Mouse (Mus musculus): ENCODE measurements around the gene Cds2.

Cds2 gene

GRCm38 (mm10) chr2:132291265-132291664 is 28.3 kb downstream of the Cds2 start:
- in situ Hi-C loops (cut with MboI) = no loop called here

DNA sequence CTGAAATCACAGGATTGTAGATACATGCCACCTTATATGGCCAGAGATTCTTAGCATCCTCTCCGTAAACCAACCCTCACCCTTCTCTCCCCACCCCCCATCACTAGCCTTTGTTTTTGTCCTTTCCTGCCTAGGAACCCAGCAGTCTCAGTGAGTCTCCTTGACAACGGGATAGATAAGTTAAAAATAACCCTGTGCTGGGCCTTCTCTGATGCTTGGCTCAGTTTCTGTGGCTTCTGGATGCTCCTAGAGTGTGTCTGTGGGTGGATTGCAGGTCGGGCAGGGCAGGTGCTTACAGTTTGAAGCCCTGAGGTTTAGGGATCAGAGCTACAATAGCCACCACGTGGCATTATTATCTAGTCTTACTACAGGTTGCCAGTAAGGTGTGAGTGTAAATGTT is 29.1 kb downstream of the Cds2 start:
- in situ Hi-C loops (cut with MboI) = no loop called here

DNA sequence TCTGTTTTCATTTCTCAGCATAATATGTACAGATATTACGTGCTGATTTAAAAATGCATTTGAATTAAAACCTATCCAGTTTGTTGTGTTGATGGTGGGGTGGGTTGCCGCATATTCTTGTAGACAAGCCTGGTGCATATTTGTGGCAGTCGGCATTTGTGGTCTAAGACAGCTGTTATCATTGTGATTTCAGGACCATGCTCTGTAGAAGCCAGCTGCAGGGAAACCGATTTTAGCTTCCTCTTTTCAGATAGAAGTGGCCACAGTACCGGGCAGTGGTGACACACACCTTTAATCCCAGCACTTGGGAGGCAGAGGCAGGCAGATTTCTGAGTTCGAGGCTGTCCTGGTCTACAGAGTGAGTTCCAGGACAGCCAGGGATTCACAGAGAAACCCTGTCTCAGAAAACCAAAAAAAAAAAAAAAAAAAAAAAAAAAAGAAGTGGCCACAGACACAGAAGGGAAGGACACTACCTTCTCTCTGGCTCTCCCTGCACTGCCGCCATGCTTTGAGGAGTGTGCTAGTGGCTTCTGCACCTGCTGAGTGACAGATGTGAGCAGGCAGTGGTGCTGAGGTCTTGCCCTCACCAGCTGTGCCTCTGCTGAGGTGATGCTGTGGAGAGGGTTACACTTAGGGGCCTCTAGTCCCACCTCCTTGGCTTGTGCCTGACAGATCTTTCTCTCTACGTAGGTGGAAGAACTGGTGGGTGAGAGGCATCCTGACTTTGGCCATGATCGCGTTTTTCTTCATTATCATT is 30.9 kb downstream of the Cds2 start:
- in situ Hi-C loops (cut with MboI) = no loop called here

DNA sequence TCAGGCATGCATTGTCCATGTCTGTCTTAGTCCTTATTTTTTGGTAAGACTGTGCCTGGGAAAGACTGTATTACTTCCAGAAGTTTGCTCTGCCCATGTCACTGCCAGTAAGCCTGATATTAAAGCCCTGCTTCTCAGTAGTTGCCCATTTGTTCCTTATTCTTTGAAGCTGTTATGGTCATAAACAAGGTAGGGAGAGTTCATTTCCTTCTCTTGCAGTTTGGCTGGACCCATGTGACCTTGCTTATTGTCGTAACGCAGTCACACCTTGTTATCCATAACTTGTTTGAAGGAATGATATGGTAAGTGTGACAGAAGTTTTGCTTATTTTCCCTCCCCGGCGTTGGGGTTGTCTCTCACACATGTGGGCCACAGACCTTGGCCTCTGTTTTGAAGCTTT is 35.3 kb downstream of the Cds2 start:
- in situ Hi-C loops (cut with MboI) = no loop called here

GRCm38 (mm10) chr2:132301436-132301835 is 38.5 kb downstream of the Cds2 start:
- in situ Hi-C loops (cut with MboI) = loop anchor here (25.0 kb wide), 1 partner anchor 411 kb away; no protein-coding TSS in a partner anchor

GRCm38 (mm10) chr2:132305165-132305564 is 42.2 kb downstream of the Cds2 start:
- in situ Hi-C loops (cut with MboI) = loop anchor here (25.0 kb wide), 1 partner anchor 407 kb away; no protein-coding TSS in a partner anchor

GRCm38 (mm10) chr2:132305988-132306387 is 43.0 kb downstream of the Cds2 start:
- in situ Hi-C loops (cut with MboI) = loop anchor here (25.0 kb wide), 1 partner anchor 406 kb away; no protein-coding TSS in a partner anchor

DNA sequence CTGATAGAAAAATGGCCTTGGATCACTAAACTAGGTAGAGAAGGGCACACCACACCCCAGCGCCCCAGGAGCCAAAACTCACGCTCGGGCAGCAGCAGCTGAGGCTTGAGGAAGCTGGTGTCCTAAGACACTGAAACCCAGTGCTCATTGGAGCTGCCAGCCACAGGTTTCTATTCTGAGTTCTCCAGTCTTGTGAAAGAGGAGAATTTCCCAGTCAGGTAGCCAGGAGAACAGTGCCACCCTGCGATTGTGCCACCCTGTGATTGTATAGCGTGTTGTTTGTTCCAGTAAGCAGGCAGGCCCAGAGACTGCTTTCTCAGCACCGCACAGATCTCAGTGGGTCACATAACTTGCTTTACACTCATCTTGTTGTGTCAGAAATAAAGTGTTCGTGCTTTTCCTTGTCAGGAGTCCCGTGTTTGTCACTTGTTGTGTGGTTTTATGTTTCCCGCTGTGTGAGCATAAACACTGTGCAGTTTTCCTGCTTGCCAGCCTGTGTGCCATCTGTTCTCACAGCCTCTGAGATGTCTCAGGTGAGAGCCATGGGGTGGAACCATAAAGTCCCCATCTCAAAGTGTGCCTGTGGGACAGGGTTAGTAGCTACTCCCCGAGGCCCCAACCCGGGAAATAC is 44.4 kb downstream of the Cds2 start:
- in situ Hi-C loops (cut with MboI) = loop anchor here (25.0 kb wide), 1 partner anchor 405 kb away; no protein-coding TSS in a partner anchor

DNA sequence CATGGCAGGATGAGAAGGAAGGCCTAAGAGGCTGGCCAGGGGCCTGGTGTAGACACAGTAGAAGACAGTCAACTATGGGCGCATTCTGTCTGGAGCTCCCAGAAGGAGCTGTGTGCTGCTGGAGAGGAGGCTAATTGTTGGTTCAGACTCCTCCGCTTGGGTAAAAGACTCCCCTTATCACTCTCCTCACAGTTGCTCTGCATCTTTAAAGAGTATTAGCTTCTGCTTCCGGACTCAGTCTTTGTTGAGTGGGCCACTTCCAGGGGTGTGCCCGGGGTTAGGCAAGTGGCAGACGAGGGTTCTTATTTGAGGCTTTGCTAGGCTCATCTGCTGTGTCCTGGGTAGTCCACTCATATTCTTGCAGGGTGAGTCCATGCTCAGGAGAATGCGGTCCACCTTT is 45.9 kb downstream of the Cds2 start:
- in situ Hi-C loops (cut with MboI) = loop anchor here (25.0 kb wide), 1 partner anchor 403 kb away; no protein-coding TSS in a partner anchor

DNA sequence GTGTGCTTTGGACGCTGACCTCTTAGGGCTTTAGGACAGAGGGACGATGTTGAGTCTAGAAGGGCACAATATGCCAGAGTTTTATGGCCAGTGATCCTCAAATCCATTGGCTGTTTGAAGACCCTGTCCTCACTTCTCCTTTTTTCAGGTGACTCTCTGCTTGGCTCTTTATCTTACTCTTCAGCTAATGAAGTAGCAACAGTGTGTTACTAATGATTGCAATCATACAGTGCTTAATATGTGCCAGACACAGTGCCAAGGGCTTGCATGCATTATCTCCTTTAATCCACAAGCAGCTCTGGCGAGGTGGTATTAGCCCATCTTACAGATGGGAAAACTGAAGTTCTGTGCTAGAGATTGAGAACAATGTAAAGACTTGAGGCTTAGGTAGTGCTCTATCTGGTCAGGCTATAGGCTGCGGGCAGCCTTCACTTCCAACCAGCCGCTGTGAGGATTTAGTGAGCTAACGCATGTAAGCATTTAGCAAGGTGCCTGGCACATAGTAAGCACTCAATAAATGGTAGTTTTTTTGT is 46.5 kb downstream of the Cds2 start:
- in situ Hi-C loops (cut with MboI) = loop anchor here (25.0 kb wide), 1 partner anchor 403 kb away; no protein-coding TSS in a partner anchor

DNA sequence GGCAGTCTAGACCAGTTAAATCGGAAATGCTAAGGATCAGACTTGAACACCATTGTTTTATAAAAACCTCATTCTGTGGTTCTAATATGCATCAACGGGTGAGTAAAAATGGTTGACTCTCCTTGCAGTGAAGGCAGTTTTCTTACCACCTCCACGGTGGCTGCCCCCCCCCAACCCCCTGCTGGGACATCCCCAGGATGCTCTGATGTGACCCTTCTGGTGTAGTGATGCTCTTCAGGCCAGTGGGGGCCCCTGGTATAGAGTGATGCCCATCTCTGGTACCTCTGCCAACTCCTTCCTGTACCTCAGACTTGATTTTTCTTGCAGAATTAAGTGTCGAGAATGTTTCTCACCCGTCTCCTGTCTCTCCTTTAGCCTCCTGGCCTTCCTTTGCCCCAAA is 49.7 kb downstream of the Cds2 start:
- in situ Hi-C loops (cut with MboI) = loop anchor here (25.0 kb wide), 1 partner anchor 400 kb away; no protein-coding TSS in a partner anchor

DNA sequence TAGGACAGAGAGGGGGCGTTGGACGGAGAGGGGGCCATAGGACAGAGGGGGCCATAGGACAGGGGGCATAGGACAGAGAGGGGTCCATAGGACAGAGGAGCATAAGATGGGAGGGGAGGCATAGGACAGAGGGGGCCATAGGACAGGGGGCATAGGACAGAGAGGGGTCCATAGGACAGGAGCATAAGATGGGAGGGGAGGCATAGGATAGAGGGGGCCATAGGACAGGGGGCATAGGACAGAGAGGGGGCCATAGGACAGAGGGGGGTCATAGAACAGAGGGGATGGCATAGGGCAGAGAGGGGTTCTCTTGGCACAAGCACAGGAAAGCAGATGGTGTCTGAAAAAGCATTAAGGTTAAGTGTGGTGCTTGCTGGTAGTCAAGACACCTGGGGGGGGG is 50.6 kb downstream of the Cds2 start:
- in situ Hi-C loops (cut with MboI) = loop anchor here (25.0 kb wide), 1 partner anchor 399 kb away; no protein-coding TSS in a partner anchor

DNA sequence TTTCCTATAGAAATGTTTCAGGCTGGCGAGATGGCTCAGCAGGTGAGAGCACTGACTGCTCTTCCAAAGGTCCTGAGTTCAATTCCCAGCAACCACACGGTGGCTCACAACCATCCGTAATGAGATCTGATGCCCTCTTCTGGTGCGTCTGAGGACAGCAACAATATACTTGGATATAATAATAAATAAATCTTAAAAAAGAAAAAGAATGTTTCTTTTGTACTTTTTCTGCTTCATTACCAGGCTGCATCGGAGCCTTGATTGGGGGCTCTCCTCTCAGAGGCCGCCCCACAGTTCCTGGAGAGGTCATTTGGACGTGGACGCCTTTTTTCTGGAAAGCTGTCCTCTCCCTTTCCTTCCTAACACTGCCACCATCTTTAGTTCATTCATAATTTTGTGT is 51.1 kb downstream of the Cds2 start:
- in situ Hi-C loops (cut with MboI) = loop anchor here (25.0 kb wide), 1 partner anchor 398 kb away; no protein-coding TSS in a partner anchor

DNA sequence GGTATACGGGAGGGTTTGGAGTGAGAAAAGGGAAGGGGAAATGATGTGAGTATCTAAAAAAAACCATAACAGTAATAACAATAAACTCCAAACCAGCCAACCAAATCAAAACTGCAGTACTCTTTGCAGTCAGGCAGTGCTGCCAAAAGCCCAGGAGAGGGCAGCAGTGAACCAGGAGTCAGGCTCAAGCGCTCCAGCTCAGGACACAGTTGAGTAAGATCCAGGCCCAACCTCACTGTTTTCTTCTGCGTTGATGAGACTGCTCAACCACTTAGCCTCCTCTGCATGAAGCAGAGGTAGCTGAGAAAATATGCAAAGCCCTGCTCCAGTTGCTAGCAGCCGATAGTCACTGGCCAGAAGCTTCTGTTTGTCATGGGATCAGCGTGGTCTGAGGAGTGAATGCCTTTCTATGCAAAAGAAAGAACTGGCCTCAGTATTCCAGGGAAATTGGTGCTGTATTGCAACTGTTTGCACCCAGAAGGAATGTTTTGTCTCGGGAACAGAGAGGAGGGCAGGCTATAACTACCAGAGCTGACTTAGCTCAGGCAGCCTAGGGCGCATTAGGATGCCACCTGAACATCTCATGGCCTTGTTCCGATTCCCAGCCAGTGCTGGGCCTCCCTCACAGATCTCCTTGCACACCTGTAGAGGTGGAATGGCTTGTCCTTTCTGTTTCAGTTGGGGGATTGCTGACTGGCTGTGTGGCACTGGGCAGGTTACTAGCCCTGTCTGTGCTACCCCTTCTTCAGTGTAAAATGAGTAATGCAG is 53.3 kb downstream of the Cds2 start:
- in situ Hi-C loops (cut with MboI) = loop anchor here (25.0 kb wide), 1 partner anchor 396 kb away; no protein-coding TSS in a partner anchor

GRCm38 (mm10) chr2:132317178-132317577 is 54.2 kb downstream of the Cds2 start:
- in situ Hi-C loops (cut with MboI) = loop anchor here (25.0 kb wide), 1 partner anchor 395 kb away; no protein-coding TSS in a partner anchor

- in situ Hi-C loops (cut with MboI) = loop anchor here (25.0 kb wide), 1 partner anchor 392 kb away; no protein-coding TSS in a partner anchor
Observed at GRCm38 (mm10) chr2:132320516-132320915, 57.6 kb downstream of the Cds2 start.

DNA sequence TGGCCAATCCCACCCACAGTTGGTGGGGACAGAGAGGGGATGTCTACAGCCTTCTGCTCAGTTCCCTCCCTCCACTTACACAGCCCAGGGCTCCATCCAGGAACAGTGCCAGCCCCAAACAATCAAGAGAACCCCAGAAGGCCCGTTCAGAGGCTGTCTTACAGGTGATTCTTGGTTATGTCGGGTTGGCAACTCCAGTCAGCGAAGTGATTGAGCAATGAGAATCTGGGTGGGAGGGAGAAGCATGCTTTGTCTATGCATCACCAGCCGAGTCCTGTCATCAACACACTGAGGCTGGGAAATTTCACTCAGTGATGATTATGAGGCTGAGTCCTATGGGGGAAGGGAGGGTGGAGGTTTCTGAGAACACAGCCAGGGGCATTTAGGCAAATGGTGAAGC is 60.6 kb downstream of the Cds2 start:
- in situ Hi-C loops (cut with MboI) = loop anchor here (25.0 kb wide), 1 partner anchor 389 kb away; no protein-coding TSS in a partner anchor

DNA sequence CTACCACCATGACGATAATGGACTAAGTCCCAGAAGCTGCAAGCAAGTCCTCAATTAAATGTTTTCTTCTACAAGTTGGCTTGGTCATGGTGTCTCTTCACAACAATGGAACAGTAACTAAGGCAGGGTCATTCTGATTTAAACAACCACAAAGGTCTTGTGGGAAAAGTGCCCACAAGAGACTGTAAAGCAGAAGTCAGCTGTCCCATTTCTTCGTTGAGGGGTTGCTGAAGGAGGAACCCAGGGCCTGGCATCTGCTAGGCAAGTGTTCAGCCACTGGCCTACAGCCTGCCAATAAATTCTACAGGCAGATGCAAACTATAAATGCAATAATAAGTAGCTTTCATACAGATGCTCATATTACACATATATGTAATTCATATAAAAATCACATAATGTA is 74.3 kb downstream of the Cds2 start:
- in situ Hi-C loops (cut with MboI) = no loop called here

DNA sequence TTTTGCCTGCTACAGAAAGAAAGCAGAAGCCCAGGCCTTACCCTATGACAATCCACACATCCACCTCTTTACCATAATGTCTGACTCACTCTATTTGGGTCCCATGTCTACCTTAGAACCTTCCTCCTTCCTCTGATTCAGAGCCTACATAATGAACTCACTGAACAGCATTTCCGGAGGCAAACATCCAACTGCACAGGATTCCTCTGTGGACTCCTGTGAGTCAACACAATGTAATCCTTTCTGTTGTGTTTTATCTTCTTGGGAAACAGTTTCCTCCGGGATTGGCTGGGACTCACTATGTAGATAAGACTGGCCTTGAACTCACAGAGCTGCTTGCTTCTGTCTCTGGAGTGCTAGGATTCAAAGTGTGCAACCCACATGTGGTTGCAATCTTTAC is 77.4 kb downstream of the Cds2 start:
- in situ Hi-C loops (cut with MboI) = no loop called here

GRCm38 (mm10) chr2:132341293-132341692 is 78.3 kb downstream of the Cds2 start:
- in situ Hi-C loops (cut with MboI) = no loop called here

- in situ Hi-C loops (cut with MboI) = no loop called here
Observed at GRCm38 (mm10) chr2:132343846-132344245, 80.9 kb downstream of the Cds2 start.

All from mature B cell (primary cell).